Mouse (Mus musculus) c-Kit-positive CD71-negative TER-119-negative erythroid progenitor cells, embryonic 14.5 days (primary cell): ENCODE results near the gene Adi1.

Experiments
- DNase-seq: peaks from one replicate; pipeline ENCODE4 v3.0.0-alpha.2; 2013; ENCODE audit warnings: low read depth

Adi1 gene

DNA sequence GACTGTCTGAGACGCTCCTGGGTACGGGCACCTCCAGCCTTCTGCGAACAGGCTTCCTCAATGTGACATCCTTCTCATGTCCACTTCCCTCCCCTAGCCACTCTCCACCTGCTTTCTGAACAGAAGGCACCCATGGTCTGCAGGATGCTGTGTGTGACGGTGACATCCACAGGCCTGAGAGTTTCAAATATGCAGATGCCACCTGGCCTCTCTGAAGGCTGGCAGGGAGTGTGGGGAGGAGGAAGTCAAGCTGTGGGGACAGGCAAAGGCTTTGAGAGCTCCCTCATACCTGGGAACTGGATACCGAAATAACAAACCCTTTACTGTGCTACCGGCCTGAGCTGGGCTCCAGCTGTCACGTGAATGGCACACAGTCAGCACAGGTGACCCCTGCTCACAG lies 19.7 kb downstream of the Adi1 start:
- no peak for DNase-seq

DNA sequence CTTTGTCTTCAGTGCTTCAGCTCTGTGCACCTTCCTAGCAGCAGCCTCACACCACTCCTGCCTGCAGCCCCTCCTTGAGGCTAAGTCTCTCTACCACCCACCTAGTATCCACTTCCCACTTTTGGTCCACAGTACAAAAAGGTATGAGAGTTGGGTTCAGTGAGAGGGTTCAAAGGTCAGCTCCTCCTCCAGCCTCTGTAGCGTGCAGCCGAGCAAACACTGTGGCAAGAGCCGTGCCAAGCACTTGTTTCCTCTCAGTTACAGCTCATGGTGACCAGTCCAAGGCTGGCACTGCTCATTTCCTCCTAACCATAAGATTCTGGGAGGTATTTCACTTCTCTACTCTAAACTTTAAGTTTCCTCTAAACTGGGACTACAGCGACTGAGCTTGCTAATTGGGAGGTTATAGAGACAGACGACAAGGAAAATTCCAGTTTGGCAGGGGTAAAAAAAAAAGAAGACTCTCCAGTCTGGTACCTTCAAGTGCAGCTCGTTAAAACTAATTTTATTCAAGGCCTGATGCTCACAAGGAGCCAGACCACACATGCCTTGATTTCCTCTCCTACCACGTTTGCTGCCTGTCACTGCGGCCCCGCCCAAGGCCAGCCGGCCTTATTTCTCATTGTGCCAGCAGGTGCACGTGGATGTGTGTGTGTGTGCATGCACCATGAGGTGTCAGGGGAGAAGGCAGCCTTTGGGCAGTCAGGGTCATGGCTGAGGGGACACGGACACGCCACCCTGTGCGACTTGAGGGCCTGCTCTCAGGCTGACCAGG lies 23.0 kb downstream of the Adi1 start:
- DNase-seq: no peak

DNA sequence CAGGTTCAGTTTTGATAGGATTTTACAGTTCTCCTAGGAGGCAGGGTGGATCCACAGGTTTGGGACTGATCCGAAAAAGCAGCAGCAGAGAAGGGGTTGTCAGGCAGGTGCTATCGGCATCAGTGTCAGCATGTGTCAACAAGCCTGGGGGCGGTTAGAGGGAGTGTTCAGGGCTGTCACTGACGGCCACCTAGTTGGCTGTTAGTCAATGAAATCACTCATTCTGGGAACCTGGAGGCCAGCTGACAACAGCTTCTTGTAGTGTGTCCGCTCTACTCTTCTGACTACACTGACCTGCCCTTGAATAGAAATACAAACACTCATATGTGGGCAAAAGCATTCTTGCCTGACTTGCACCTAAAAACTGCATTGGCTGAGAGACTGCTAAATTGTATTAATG lies 24.1 kb downstream of the Adi1 start:
- DNase-seq: no peak

GRCm38 (mm10) chr12:28699656-28700055 lies 24.6 kb downstream of the Adi1 start:
- DNase-seq: peak; percentile 60

DNA sequence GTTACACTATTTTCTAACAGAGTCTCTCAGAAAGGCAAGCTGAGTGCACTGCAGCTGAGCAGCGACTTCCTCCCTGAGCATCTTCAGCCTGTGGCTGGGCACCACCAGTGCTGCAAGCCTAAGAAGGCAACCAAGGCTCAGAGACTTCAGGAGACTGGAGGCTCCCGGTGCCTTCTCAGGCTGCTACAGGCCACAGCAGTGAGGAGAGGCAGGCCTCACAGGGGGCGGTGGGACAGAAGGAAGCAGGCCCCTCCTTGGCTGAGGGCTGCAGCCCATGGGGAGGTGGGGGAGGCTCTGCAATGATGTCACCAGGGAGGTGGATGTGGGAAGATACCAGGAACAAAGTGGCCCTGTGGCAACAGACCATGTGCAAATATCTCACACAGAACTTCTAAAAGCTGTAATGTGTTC lies 25.1 kb downstream of the Adi1 start:
- DNase-seq: no peak

DNA sequence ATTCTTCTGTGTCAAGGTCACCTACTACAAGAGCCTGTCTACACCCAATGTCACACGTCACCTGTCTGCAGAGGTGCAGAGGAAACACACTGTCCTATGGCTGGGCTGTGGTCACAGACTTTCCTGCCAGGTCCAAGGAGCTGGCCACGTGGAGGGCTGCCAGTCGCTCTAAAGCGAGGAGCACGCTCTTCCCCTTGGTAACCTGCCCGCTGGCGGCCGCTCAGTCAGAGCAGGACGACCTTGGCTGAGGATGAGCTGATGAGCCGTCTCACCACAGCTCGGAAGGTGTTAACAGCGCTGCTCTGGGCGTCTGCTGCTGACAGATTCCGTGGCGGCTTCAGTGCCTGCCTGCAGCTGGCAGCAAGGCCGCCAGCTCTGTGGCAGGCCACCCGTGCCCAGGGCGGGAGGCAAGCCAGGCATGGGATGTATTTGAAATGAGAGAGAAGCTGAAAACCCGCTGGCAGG lies 25.6 kb downstream of the Adi1 start:
- no peak for DNase-seq

DNA sequence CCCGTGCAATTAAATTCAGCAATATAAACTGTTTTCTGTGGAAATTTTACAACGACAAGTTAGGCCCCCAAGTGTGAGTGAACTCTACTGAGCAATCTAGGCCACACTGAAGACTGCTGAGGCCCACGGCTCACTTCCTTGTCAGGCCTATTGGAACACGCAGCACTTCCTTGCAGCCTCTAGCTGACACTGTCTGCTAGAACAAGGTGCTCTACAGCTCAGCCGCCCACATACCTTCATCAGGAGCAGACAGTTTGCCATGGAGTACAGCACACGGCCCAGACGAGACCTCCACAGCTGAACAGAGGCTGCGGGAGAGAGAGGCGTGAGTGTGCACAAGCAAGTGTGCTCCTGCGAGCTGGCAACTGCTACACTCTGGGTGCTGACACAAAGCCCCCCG lies 26.3 kb downstream of the Adi1 start:
- no peak for DNase-seq

DNA sequence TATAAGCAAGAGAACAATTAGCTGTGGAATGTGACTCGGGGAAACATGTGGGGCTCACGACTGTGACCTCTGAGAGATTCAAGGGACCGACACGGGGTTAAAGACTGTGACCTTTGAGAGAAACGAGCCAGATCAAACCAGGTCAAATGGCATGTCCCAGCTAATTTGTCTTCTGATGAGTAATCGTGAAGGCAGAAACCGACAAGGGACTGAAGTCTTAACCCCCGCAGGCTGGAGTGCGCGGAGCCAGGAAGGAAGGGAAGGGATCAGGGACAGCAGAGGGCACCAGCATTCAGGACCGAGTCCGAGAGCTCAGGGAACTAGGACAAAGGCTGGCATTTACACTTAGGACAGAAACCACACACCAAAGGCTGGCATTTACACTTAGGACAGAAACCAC lies 29.4 kb downstream of the Adi1 start:
- DNase-seq: no peak

DNA sequence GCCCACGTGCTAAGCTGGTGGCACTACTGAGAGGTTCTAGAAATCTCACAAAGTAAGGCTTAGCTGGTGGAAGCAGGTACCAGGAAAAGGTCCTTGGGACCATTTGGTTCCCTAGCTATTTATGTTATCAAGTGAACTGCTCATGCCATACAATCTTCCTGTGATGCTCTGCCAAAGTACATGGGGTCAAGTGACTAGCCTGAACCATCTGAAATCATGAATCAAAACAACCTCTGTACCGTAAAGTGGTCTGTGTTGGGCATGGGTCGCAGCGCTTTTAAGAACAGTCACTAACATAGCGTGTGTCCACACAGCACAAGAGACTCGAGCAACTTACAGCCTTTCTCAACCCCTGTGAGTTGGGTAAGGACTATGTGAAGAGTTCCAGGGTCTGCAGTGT lies 30.2 kb downstream of the Adi1 start:
- no peak for DNase-seq

DNA sequence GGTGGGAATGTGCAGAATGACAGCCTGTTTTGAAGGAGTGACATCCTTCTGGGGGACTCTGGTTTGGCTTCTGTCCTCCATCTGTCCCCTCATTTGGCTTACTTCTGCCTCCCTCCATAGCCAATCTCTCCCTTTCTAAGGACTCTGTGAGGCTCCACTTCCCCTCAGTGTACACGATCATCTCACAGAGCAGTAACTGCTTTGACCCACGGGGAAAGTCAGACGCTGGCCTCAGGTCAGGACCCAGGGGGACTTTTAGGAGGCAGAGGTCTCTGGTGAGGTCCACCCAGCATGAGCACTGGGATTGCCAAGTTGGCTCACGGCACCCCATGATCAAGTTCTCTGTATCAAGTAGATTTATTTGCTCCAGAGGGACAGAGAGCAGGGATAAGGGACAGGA lies 33.1 kb downstream of the Adi1 start:
- DNase-seq: no peak

DNA sequence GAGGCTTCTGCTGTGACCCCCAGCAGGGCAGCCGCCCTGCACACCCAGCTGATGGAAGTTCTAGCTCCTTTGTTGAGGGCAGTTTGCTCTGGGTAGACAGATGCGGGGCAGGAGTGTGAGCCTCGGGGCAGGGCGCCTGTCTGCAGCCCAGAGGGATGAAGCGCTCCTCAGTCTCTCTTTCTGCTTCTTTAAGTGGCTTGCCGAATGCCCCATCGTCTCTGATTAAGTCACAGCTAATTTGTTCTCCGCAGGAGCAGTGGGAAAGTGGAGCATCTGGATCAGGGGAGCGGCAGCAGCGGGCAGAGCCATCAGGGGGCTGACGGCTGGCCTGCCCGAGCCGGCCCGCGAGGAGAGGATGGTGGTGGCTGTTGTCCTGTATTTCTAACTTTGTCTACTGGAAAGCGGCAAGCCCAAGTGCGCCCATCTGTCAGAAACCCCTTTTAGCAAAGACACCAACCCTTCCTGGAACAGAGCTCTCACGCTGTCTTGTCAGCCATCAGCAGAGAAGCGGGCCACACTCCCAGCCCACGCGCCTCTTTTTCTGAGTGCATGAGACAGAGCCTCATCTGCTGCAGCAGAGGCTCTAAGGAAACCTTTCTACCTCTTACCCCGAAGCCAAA lies 35.6 kb downstream of the Adi1 start:
- no peak for DNase-seq

GRCm38 (mm10) chr12:28714822-28715632 lies 40.0 kb downstream of the Adi1 start:
- DNase-seq: no peak

GRCm38 (mm10) chr12:28717066-28717465 lies 42.0 kb downstream of the Adi1 start:
- DNase-seq: no peak

GRCm38 (mm10) chr12:28718106-28718505 lies 43.1 kb downstream of the Adi1 start:
- DNase-seq: no peak

DNA sequence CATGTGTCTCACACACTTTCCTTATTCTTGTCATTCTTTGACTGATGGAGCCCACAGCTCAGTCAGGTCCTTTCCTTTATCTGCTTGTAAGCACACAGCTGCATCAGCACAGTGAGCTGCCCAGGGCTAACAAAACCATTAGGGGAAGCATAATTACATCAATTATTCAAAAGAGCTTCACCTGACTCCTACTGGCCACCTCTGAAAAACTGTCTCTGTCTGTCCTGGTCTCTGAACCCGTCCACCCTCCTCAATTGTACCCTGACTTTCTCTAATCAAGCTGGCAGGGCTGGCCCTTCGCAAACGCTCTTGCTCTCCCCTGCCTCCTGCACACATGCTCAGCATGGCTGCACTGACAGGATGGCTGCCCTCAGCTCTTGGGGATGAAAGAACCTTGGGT lies 49.3 kb downstream of the Adi1 start:
- no peak for DNase-seq

- no peak for DNase-seq
These were observed 51.2 kb downstream of the Adi1 start for GRCm38 (mm10) chr12:28726204-28726603.

GRCm38 (mm10) chr12:28727061-28727460 lies 52.0 kb downstream of the Adi1 start:
- no peak for DNase-seq
